Mouse (Mus musculus) subcutaneous adipose tissue, adult 2 months (tissue): Measurements from ENCODE around the gene Hoxa13. TPM values are rescaled to one million over a fixed set of nuclear protein-coding genes. Genes with fewer than 3 reads are reported as not detected.

Source experiments
- polyA plus RNA-seq: library from polyadenylated mRNA; depleted of rRNA; stranded (reverse); fragments of >200 nt; gene quantifications from 2 replicates; pipeline ENCODE4 v1.2.3, GENCODE M21; 2012; ENCODE audit warnings: low replicate concordance; rRNA removed

Gene Hoxa13
- 1.2 and 1.5 TPM in 2 replicates for polyA plus RNA-seq

GRCm38 (mm10) chr6:52260654-52261575 lies at the start of gene Hoxa13:
TSS of gene Hoxa13 (minus strand) at chr6:52260880.

DNA sequence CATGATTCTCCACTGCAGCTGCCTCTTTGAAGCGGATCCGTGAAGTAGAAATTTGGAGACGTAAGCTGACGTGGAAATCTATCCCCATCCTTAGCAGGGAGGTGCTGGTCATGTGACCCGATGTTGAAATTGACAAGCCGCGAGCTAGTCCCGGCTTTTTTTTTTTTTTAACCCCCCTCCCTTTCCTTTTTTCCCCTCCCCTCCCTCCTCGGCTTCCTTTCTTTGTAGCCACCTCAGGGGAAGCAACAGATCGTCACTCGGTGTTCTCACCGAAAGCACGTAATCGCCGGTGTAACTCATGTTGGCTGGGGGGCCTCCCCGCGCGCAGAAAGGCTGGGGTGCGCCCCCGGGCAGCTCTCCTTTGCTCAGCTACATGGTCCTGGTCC lies 14.9 kb downstream of the Hoxa13 start, which contains the start of gene Hoxa11:
TSS of gene Hoxa11 (minus strand) at position 54 of the 386 bp plus-strand sequence.

DNA sequence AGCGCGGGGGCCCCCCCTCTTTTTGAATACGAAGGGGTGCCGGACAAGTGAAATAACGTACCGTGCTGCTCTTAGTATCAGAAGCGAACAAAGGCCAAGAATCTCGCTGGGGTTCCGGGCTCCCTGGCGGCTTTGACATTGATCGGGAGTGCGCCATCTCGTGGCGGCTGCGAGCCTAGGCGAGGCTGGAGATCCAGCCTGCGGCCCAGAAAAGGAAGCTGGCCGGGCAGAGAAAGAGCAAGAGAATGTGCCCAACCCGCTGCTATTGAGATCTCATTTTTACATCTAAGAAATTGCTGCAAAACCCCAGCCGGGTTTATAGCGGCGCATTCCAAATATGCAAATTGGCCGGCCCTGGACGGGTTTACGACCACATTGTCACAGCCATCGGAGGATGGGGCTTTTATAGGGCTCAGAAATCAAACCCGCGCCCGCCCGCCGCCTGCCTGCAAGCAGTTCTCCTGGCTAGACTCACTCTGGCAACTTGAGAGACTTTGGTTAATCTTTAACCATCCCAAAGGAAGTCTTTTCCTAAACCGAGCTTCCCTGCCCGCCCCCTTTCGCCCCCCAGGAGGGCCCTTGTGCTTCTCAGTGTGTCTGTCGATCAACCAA lies 20.2 kb downstream of the Hoxa13 start, which contains the start of gene Hoxa10:
TSS of gene Hoxa10 (minus strand) at position 466 of the 612 bp plus-strand sequence.

GRCm38 (mm10) chr6:52230516-52231165 lies 30.0 kb downstream of the Hoxa13 start, which contains the start of gene Hoxa9:
TSS of gene Hoxa9 (minus strand) at chr6:52231089.

DNA sequence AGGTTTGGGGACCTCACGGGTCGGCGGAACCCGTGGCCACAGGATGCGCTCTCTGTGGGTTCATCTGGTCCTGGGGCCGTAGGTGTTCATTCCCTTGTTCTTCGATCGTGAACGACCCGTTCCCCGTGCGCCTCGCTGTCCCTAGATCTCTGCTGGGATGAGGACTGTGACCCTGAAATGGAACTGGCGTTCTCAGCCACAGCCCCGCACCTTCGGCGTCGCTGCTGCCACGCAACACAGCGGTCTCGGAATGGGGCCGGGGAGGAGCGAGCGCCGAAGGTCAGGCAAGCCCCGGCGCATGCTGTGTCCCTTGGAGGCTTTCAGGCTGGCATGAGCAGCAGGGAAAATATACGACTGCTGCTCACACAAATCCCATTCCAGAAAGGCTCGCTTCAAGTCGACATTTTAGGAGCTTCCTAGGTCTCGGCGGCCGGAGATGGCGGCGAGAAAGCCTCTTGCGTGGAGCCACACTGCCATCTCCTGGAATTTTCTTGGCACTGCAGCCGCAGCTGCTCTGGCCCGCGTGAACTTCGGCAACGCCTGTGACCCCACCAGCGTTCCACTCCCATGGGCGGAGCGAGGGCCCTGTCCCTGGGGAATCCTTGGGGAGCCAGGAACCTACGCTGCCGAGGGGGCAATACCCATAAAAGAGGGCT lies 39.2 kb downstream of the Hoxa13 start, which contains the start of gene Hoxa7:
TSS of gene Hoxa7 (minus strand) at position 518 of the 656 bp plus-strand sequence.

GRCm38 (mm10) chr6:52213119-52213986 lies 47.3 kb downstream of the Hoxa13 start, which contains the start of the genes Hoxa3 and Gm28308:
TSS of gene Hoxa3 (minus strand) at chr6:52213336.
TSS of gene Gm28308 (minus strand) at chr6:52213339.

DNA sequence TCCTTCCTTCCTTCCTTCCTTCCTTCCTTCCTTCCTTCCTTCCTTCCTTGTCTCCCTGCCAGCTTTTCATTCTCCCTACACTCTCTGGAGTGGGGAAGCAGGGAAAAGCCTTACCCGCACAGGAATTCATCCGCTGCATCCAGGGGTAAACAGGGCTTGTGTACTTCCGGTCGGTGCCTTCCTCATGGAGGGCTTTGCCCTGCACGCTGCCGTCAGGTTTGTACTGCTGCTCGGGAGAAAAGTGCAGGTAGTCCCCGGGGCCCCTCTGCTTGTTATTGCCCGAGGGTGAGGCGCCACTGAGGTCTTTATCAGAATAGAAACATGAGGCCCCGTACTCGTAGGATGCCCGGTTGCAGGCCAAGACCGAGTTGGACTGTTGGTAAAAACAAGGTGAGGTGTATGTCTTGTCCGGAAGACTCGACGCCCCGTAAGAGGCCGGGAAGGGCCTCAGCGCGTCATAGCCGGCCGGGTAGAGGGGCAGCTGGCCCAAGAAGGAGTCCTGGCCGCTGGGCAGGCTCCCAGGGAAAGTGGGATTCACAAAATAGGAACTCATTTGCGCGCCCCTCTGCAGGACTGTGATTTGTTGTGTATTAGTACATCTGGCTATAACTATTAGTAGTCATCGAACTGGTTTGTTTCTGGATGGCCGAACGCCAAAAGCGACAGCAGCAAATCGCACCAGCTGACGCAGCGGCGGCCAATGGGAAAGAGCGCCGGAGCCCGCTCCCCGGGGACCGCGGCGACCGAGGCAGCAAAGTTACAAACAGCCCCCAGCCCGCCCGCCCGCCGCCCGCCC lies 52.4 kb downstream of the Hoxa13 start, which contains the start of gene Hoxa6:
TSS of gene Hoxa6 (minus strand) at position 651 of the 796 bp plus-strand sequence.

Other genes starting within 250 kb of the Hoxa13 start
- gene Skap2, start 248.3 kb downstream of the Hoxa13 start, polyA plus RNA-seq, result 11.9 and 13.1 TPM in 2 replicates
- gene Hoxa1, start 102.6 kb downstream of the Hoxa13 start, polyA plus RNA-seq, result 0.62 and 1.9 TPM in 2 replicates
- gene Hoxa2, start 96.0 kb downstream of the Hoxa13 start, polyA plus RNA-seq, result 1.9 and 2.1 TPM in 2 replicates
- 0.10 TPM in 1 of 2 replicates, not detected in the other for gene 5730596B20Rik, start 83.4 kb downstream of the Hoxa13 start, polyA plus RNA-seq
- gene Hoxa4, start 69.1 kb downstream of the Hoxa13 start, polyA plus RNA-seq, result 1.4 and 1.5 TPM in 2 replicates
- 4.2 and 5.7 TPM in 2 replicates for gene Hoxa5, start 56.3 kb downstream of the Hoxa13 start, polyA plus RNA-seq
- gene Hoxa6, start 52.2 kb downstream of the Hoxa13 start, polyA plus RNA-seq, result 2.8 and 5.0 TPM in 2 replicates
- 4.8 and 7.1 TPM in 2 replicates for gene Hoxa3, start 47.5 kb downstream of the Hoxa13 start, polyA plus RNA-seq
- gene Gm28308, start 47.5 kb downstream of the Hoxa13 start, polyA plus RNA-seq, result 1.3 and 2.7 TPM in 2 replicates
- 10.5 and 24.3 TPM in 2 replicates for gene Hoxa7, start 39.0 kb downstream of the Hoxa13 start, polyA plus RNA-seq
- gene Hoxa9, start 29.8 kb downstream of the Hoxa13 start, polyA plus RNA-seq, result 19.2 and 95.3 TPM in 2 replicates
- 19.5 and 200 TPM in 2 replicates for gene Hoxa10, start 20.0 kb downstream of the Hoxa13 start, polyA plus RNA-seq
- 2.4 and 108 TPM in 2 replicates for gene Hoxa11, start 15.1 kb downstream of the Hoxa13 start, polyA plus RNA-seq
- not detected in 2 replicates for gene Evx1, start 52.6 kb upstream of the Hoxa13 start, polyA plus RNA-seq